ENCODE assay signal across 24 mouse cellular contexts in the genomic region with DNA sequence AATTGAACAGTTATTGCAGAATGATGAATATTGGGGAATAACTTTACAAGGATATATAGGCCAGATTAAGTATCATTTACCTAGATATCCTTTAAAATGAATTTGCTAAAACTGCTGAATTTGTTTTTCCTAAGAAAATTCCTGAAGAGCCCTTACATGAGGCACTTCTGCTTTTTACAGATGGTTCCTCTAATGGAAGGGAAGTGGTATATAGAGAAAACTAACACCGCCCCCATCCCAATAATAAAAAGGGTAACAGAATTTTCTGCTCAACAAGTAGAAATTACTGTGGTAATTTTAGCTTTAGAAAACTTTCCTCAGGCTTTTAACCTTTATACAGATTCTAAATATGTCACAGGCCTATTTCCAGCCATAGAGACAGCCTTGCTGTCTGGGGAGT. TPM values are rescaled to one million over a fixed set of nuclear protein-coding genes. Genes with fewer than 3 reads are reported as not detected.
"Had no signal": no experiment of that assay in that cellular context is flagged by ENCODE, and none has a peak within 500 bp of the region (broad histone marks: within the 10 kb centered on the region; RNA-seq: fewer than 3 reads in every experiment).

No protein-coding gene starts in this region.

- H3K36me3 ChIP-seq: liver, embryonic 15.5 days; lung, embryonic 15.5 days; midbrain, embryonic 10.5 days had no signal

- H3K4me1 ChIP-seq: liver, embryonic 15.5 days; lung, embryonic 15.5 days; midbrain, embryonic 10.5 days had no signal

- ATAC-seq: intestine, postnatal 0 days had no signal

- H3K4me3 ChIP-seq: layer of hippocampus, adult 2 months; liver, embryonic 15.5 days; lung, embryonic 15.5 days; midbrain, embryonic 10.5 days had no signal

- H3K9ac ChIP-seq: liver, embryonic 15.5 days; lung, embryonic 15.5 days had no signal

- H3K27me3 ChIP-seq: liver, embryonic 15.5 days; lung, embryonic 15.5 days had no signal

- H3K9me3 ChIP-seq: liver, embryonic 15.5 days; lung, embryonic 15.5 days; midbrain, embryonic 10.5 days had no signal

- H3K27ac ChIP-seq: kidney, postnatal 0 days; layer of hippocampus, adult 2 months; liver, embryonic 15.5 days; lung, embryonic 15.5 days; midbrain, embryonic 10.5 days; stomach, postnatal 0 days had no signal

- H3K4me2 ChIP-seq: liver, embryonic 11.5 days; liver, embryonic 15.5 days; lung, embryonic 15.5 days had no signal

- DNase-seq: kidney, adult 2 months; kidney, postnatal 25 days; layer of hippocampus, adult 9-11 months; lung, adult 18-20 months; lung, postnatal 10 days; lung, postnatal 36 days; midbrain, embryonic 14.5 days; thymus, postnatal 36 days had no signal

RNA-seq across cellular contexts. Expression of a gene that starts 20.8 kb away (rescaled TPM):
- total RNA-seq: layer of hippocampus, adult 2 months; left cerebral cortex, adult 18-20 months; left cerebral cortex, postnatal 10 days; left cerebral cortex, postnatal 36 days; midbrain, postnatal 0 days had no signal
- polyA plus RNA-seq: intestine, postnatal 0 days; kidney, postnatal 0 days; limb, embryonic 11.5 days; liver, embryonic 11.5 days; liver, embryonic 15.5 days; lung, embryonic 15.5 days; midbrain, embryonic 10.5 days; midbrain, embryonic 14.5 days; midbrain, postnatal 0 days; neural tube, embryonic 11.5 days; neural tube, embryonic 14.5 days; stomach, embryonic 14.5 days; stomach, postnatal 0 days had no signal

RNA-seq across cellular contexts. Expression of a gene that starts 47.3 kb away (rescaled TPM):
- polyA plus RNA-seq: neural tube, embryonic 14.5 days had no signal
